Mouse (Mus musculus): ENCODE data around the gene Fam189b.
"Not testable (repeated sequence)": the region's sequence is repeated elsewhere in the genome, so short reads cannot be mapped to it uniquely, and the experiment has no call there.

Gene Fam189b

GRCm38 (mm10) chr3:89206079-89206478 lies 23.1 kb downstream of the Fam189b start:
- no peak for DNase-seq (ENCODE audit: low spot score in 2 of 2)

- no peak for DNase-seq (ENCODE audit: low spot score in 2 of 2)
Observed at GRCm38 (mm10) chr3:89206695-89207094, 23.8 kb downstream of the Fam189b start.

DNA sequence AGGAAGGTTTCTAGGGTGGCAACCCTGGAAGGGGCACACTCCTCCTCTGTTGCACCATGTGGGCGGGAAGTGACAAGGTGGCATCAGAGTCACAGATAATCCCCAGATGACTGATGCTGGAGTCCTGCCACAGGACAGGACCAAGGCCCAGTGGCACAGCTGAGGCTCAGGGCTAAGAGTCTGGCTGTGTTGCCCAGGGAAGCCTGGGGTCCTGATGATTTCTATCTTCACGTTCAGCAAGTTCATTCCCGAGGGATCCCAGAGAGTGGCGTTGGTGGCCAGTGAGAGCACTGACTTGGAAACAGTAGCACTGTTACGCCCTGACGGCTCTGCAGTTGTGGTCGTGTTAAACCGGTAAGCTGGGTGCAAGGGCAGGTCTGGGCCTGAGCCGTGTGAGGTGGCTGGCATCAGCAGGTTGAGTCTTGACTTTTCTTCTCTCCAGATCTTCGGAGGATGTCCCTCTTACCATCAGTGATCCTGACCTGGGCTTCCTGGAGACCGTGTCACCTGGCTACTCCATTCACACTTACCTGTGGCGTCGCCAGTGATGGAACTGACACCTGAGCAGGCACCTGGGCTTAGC lies 25.2 kb downstream of the Fam189b start:
- DNase-seq (ENCODE audit: low spot score in 2 of 2): no peak

DNA sequence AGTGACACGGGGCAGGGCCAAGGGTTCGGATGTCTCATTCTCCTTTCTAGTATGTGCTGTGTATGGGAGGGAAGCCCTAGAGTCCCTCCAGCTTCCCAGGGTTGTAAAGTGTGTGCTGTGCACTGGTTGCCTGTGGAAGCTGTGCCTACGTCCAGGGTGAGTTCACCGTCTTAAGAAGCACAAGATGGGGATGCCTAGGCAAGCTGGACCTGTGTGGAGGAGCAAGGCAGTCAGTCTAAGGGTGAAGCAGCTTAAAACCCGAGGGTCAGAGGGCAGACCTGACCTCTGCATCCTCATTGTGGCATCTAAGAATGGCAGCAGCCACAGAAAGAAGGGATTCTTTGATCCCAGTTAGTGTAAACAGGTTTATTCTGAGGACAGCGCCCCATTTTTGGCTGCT lies 25.8 kb downstream of the Fam189b start:
- DNase-seq (ENCODE audit: low spot score in 2 of 2): no peak

DNA sequence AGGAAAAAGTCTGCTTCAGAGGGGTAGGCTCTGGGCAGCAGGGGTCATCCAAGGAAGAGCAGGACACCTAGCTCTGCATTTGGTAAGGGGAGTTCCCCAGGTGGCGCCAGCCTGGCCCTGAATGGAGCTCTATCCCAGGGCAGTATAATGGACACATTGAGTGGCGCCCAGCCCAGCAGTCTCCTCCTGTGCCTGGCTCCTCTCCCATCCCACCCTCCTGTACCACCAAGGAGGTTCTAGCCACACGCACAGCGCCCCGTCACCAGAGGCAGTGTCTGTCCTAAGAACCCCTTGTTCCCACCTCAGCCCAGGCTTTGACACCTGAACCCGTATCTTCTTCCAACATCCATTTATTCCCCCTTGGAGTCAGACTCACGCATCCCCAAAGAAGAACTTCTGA lies 26.8 kb downstream of the Fam189b start:
- no peak for DNase-seq (ENCODE audit: low spot score in 2 of 2)

DNA sequence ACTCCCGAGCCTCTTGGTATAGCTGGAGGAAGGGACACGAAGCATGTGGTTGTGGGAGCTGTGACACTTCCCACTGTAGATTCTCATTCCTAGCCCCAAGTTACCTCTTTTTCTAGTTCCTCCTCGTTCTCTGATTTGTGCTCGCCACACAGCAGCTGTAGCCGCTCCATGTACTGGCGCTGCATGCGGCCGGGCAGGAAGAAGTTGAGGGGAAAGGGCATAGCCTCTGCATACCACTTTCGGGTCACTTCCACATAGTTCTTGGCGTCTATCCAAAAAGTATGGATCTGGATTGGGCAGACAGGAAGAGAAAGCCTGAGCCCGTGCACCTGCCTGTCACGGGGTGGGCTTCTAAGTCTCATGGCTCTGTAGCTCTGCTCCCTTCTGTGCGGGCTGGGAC lies 27.2 kb downstream of the Fam189b start:
- DNase-seq (ENCODE audit: low spot score in 2 of 2): no peak

- no peak for DNase-seq (ENCODE audit: low spot score in 2 of 2)
Observed at GRCm38 (mm10) chr3:89210731-89211130, 27.8 kb downstream of the Fam189b start.

GRCm38 (mm10) chr3:89213803-89214530 lies 31.0 kb downstream of the Fam189b start:
- DNase-seq (ENCODE audit: low spot score in 2 of 2): peak; percentile 73 to 77

- DNase-seq (ENCODE audit: low spot score in 2 of 2): no peak
Observed at GRCm38 (mm10) chr3:89214681-89215411, 31.9 kb downstream of the Fam189b start, which contains the start of gene Thbs3. Thbs3 (plus strand) TSS chr3:89215180.

DNA sequence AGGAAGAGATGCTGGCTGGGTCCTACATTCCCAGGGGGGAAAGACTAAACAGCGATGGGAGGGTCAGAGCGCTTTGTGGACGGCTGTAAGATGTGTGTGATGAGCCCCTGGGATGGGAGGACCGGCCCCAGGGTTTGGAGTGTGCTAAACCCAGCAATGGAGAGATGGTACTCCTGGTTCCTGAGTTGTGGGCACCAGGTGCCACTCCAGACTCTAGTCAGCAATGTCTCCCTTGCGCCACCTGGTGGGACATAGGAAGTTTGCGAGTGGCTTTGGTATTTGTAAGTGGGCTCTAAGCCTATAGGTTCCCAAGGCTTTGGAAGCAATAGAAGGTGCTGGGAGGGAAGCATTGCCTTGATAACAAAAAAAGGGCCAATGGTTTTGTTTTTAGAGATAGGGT lies 32.9 kb downstream of the Fam189b start:
- DNase-seq (ENCODE audit: low spot score in 2 of 2): peak; percentile 70 to 85

GRCm38 (mm10) chr3:89216407-89216806 lies 33.5 kb downstream of the Fam189b start:
- DNase-seq (ENCODE audit: low spot score in 2 of 2): not testable (repeated sequence)

- DNase-seq (ENCODE audit: low spot score in 2 of 2): no peak
Observed at GRCm38 (mm10) chr3:89218271-89218670, 35.3 kb downstream of the Fam189b start.

GRCm38 (mm10) chr3:89219546-89219945 lies 36.6 kb downstream of the Fam189b start:
- no peak for DNase-seq (ENCODE audit: low spot score in 2 of 2)

DNA sequence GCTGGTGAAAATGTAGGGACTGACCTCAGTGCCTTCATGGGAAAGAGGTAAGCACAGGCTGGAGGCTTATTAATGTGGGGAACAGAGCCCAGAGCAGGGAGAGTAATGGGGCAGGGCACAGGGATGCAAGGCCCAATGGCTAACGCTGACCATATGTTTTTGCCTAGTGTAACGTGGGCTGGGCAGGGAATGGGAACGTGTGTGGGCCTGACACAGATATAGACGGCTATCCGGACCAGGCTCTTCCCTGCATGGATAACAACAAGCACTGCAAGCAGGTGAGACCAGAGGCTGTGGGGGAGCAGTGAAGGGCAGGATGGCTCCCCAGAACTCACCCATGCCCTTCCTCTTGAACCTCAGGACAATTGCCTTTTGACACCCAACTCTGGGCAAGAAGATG lies 38.2 kb downstream of the Fam189b start:
- no peak for DNase-seq (ENCODE audit: low spot score in 2 of 2)

- DNase-seq (ENCODE audit: low spot score in 2 of 2): no peak
Observed at GRCm38 (mm10) chr3:89224796-89225195, 41.9 kb downstream of the Fam189b start.

DNA sequence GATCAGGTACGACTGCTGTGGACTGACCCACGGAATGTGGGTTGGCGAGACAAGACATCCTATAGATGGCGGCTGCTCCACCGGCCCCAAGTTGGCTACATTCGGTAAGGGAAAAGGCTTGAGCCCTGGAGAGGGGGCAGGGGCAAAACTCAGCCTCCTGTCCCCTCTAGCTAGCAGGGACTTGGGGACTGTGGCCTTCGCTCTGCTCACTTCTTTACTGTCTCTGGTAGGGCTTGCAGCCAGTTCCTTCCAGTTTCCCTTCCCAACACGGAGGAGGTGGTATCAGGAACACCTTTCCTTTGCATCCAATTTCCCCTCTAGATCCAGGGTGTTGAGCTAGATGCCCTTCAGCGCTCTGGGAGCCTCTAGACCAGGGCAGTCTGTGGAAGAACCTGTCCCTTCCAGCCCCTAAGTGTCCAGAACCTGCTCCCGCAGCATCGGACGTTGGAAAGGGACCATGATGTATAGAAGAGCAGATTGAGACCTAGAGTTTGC lies 42.4 kb downstream of the Fam189b start:
- no peak for DNase-seq (ENCODE audit: low spot score in 2 of 2)

DNA sequence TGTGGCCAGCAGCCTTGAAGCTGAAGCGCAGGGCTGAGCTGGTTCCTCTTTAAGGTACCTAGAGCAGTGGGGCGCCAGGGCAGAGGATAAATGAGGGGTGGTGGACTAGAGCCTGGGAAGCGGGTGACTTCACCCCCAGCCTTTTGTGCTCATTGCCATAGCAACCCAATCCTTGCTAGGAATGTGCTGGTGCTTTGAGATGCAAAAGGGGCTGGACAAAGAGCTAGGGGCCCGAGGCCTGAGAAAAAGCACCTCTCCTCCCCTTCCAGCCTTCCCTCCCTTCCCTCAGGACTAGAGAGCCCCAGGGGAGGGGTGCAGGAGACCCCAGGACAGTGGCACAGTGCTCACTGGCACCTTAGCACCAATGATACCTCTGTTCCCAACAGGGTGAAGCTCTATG lies 43.0 kb downstream of the Fam189b start:
- no peak for DNase-seq (ENCODE audit: low spot score in 2 of 2)

GRCm38 (mm10) chr3:89226361-89226760 lies 43.4 kb downstream of the Fam189b start:
- DNase-seq (ENCODE audit: low spot score in 2 of 2): no peak

- no peak for DNase-seq (ENCODE audit: low spot score in 2 of 2)
Observed at GRCm38 (mm10) chr3:89226900-89227299, 44.0 kb downstream of the Fam189b start, which contains the start of gene Mtx1. Mtx1 (minus strand) TSS chr3:89227088.

DNA sequence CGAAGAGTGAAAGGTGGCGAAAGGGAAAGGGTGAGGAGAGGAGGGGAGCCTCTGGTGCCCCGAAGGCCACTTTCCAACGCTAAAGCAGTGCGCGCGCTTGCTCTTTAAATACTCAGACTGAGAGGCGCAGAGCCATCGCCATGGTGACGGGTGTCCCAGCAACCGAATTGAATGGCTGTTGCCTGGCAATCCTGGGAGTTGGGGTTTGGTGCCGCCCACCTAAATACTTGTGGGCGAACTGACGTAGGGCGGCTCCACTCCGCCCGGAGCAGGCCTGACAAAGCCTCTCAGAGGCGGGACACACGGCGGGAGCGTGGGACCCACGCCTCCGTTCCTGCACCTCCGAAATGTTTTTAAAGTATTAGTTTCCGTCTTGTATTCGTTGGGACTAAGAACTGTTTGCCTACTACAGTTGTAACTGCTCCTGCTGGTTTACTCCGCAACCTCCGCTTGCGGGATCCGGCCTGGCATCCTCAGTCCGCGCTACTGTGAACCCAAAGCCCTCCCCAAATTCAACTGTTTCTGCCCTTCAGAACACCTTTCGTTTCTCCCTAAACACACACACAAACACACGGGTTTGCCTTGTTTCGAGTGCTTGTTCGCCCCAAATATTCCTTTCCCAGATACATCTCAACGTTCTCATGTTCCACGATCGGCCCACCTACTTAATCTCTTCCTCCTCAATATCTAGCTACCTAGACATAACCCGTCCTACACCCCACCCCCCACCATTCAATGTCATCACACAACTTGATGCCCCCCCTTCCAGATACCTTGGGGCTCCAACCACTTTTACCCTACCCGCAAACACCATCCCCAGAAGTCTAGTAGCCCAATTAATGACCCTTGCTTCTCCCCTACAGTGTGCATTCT lies 44.6 kb downstream of the Fam189b start:
- DNase-seq (ENCODE audit: low spot score in 2 of 2): peak; percentile 16 to 23

GRCm38 (mm10) chr3:89228180-89228549 lies 45.2 kb downstream of the Fam189b start:
- DNase-seq (ENCODE audit: low spot score in 2 of 2): peak; percentile 66 to 91

GRCm38 (mm10) chr3:89228836-89229235 lies 45.9 kb downstream of the Fam189b start, which contains the start of gene Muc1:
Muc1 (plus strand) TSS chr3:89229057.
- DNase-seq (ENCODE audit: low spot score in 2 of 2): no peak
